Mouse (Mus musculus) liver, adult 2 months (tissue): ENCODE measurements around the gene Galm. TPM values are rescaled to one million over a fixed set of nuclear protein-coding genes. Genes with fewer than 3 reads are reported as not detected.

Source experiments
- DNase-seq: peaks from one replicate; pipeline ENCODE4 v3.0.0-alpha.2; 2011; ENCODE audit warnings: low read depth, low spot score; ENCODE audit errors: extremely low read depth
- H3K27ac ChIP-seq: fragments of 200-500 bp; replicated peaks from 2 replicates; pipeline ENCODE4 v1.5.1; 2012; ENCODE audit warnings: low read depth, mild to moderate bottlenecking, control low read depth, inconsistent platforms, low read length; ENCODE audit not compliant: insufficient read depth
- H3K27me3 ChIP-seq: fragments of 200-500 bp; 2 replicates; pipeline ENCODE4 v1.6.1; 2012; ENCODE audit warnings: mild to moderate bottlenecking, moderate library complexity, low read length, inconsistent platforms; ENCODE audit not compliant: control insufficient read depth, insufficient read depth
- H3K36me3 ChIP-seq: fragments of 200-500 bp; 2 replicates; pipeline ENCODE4 v1.6.1; 2012; ENCODE audit warnings: low read length, inconsistent platforms; ENCODE audit not compliant: control insufficient read depth, insufficient read depth
- H3K4me1 ChIP-seq: fragments of 200-500 bp; 2 replicates; pipeline ENCODE4 v1.6.1; 2011; ENCODE audit warnings: low read length; ENCODE audit not compliant: control insufficient read depth, insufficient read depth
- H3K4me3 ChIP-seq: fragments of 200-500 bp; 2 replicates; pipeline ENCODE4 v1.5.1; 2011; ENCODE audit warnings: low read depth, mild to moderate bottlenecking, control low read depth, low read length, moderate library complexity; ENCODE audit not compliant: insufficient read depth
- H3K79me2 ChIP-seq: fragments of 200-500 bp; 2 replicates; pipeline ENCODE4 v1.6.1; 2012; ENCODE audit warnings: inconsistent platforms, mild to moderate bottlenecking, low read length, moderate library complexity; ENCODE audit not compliant: control insufficient read depth, insufficient read depth
- H3K9ac ChIP-seq: fragments of 200-500 bp; 2 replicates; pipeline ENCODE4 v1.6.1; 2012; ENCODE audit warnings: low read depth, mild to moderate bottlenecking, control low read depth, inconsistent platforms, low read length
- CTCF ChIP-seq: fragments of 200-500 bp; IDR thresholded peaks from 2 replicates; pipeline ENCODE4 v1.5.1; 2011; ENCODE audit warnings: low read depth, low read length, control low read depth
- POLR2A ChIP-seq: fragments of 200-500 bp; IDR thresholded peaks from 2 replicates; pipeline ENCODE4 v1.6.1; 2011; ENCODE audit warnings: low read length, control low read depth; ENCODE audit not compliant: insufficient read depth; ENCODE audit errors: extremely low read depth
- WGBS: fragments of 180-500 bp; shearing (Covaris S2); methylation state at CpG from one replicate; pipeline ENCODE4 v1.1.7; 2018; 5-methylcytosine and 5-hydroxymethylcytosine counted together
- polyA plus RNA-seq: library from polyadenylated mRNA; depleted of rRNA; stranded (reverse); fragments of >200 nt; gene quantifications from 2 replicates; pipeline ENCODE4 v1.2.3, GENCODE M21; 2012
- total RNA-seq: library from RNA; depleted of rRNA; stranded (reverse); fragments of >200 nt; gene quantifications from 2 replicates; pipeline ENCODE4 v1.2.3, GENCODE M21; 2014

The Galm gene
- total and polyA plus RNA-seq, 2 experiments, result 68.6 to 81.2 TPM

DNA sequence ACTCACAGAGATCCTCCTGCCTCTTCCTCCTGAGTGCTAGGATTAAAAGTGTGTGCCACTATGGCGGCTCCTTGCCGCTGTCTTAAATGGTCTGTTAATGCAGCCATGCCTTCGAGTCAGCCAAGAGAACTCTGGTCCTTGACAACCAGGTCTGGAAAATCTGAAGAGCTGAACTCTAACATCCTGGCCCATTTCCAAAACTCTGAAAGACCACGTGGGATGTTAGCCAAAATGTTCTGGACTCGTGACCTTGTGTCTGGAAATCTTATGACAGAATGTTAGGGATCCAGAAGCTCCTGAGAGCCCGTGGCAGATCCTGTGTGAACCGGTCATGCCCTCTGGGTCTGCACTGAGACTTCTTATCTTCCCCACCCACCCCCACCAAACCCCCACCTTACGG lies 36.7 kb downstream of the Galm start:
- Histone ChIP-seq H3K4me3 (no peak overlapping the region), H3K36me3 (peaks cover 2% of the 10 kb centered on the region; the same call in 1 of the 2 replicates), H3K27me3 (no peaks in the 10 kb centered on the region), H3K79me2 (peaks cover 14% of the 10 kb centered on the region; the same call in 1 of the 2 replicates), H3K4me1 (peaks cover 18% of the 10 kb centered on the region), H3K27ac (no peak overlapping the region), H3K9ac (no peak overlapping the region)
- 22% methylated on average over 8 of the region's 8 CpGs for WGBS
- no peak for TF ChIP-seq CTCF
- TF ChIP-seq POLR2A, result no peak
- peak; percentile 85 for DNase-seq

DNA sequence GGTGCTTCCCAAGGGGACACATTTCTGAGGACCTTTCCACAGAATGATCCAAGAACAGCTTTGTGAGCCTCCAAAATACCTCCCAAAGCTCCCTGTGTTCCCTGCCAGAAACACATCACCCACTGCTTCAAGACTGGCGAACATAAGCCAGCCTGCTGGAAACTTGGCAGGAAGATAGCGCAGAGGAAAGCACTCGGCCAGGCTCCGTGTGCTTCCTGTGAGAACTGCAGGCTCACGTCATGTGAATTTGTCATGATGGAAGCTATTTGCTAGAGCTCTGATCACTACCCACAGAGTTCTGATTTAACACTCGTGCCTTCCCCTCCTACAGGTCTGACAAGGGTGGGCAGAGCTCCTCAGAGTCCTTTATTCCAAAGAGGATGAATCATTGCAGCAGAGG lies 38.5 kb downstream of the Galm start:
- Histone ChIP-seq H3K27ac (no peak overlapping the region), H3K27me3 (no peaks in the 10 kb centered on the region), H3K4me1 (peaks cover 19% of the 10 kb centered on the region), H3K79me2 (peaks cover 14% of the 10 kb centered on the region; the same call in 1 of the 2 replicates), H3K4me3 (no peak overlapping the region), H3K9ac (no peak overlapping the region), H3K36me3 (peaks cover 6% of the 10 kb centered on the region; the same call in 1 of the 2 replicates)
- DNase-seq, result peak; percentile 52
- no peak for TF ChIP-seq POLR2A
- no peak for TF ChIP-seq CTCF
- WGBS, result 55% methylated on average over 6 of the region's 6 CpGs

DNA sequence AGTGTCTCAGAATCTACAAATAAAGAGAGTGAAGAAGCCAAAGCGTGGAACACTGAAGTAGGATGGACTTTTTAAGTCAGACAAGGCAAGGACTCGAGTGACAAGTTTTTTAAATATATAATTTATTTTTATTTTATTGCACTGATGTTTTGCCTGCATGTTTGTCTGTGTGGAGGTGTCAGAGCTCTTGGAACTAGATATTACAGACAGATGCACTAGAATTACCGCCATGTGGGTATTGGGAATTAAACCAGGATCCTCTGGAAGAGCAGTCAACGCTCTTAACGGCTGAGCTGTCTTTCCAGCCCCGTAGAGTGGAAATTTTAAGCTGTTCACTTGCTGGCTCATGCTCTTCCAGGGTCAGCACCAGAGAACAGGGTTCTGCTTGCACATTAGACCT lies 39.1 kb downstream of the Galm start:
- TF ChIP-seq CTCF, result no peak
- no peak for TF ChIP-seq POLR2A
- WGBS, result 91% methylated on average over 6 of the region's 6 CpGs

DNA sequence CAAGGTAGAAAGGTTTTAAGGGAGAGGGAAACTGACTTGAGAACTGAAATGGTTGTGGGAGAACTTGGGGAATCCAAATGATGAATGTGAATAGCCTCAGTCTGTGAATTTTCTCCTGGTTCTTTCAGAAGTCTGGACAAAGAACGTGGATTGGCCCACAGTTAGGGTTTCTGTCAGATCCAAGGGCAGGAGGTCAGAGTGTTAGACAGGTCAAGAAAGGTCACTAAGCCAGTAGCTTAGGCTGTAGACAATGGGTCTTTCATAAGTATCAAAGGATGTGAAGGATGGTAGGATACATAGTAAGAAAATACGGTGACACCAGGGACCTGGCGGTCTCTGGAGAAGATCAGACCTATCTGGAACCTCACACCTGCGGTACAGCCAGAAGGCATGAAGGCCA lies 40.2 kb downstream of the Galm start:
- no peaks in the 10 kb centered on the region for H3K27me3 ChIP-seq
- 44% methylated on average over 4 of the region's 4 CpGs for WGBS
- TF ChIP-seq CTCF (no peak), POLR2A (no peak)
- no peak overlapping the region for H3K27ac ChIP-seq
- H3K36me3 ChIP-seq, result peaks cover 3% of the 10 kb centered on the region; the same call in 1 of the 2 replicates
- H3K9ac ChIP-seq, result no peak overlapping the region
- peaks cover 21% of the 10 kb centered on the region for H3K4me1 ChIP-seq
- H3K4me3 ChIP-seq, result no peak overlapping the region
- DNase-seq, result peak; percentile 63
- H3K79me2 ChIP-seq, result peaks cover 9% of the 10 kb centered on the region; the same call in 1 of the 2 replicates

More for the DNA sequence above, 39.1 kb downstream of the Galm start:
- Histone ChIP-seq H3K36me3 (peaks cover 6% of the 10 kb centered on the region; the same call in 1 of the 2 replicates), H3K79me2 (peaks cover 13% of the 10 kb centered on the region; the same call in 1 of the 2 replicates), H3K4me1 (peaks cover 21% of the 10 kb centered on the region), H3K27ac (no peak overlapping the region), H3K27me3 (no peaks in the 10 kb centered on the region), H3K9ac (no peak overlapping the region), H3K4me3 (no peak overlapping the region)
- DNase-seq, result no peak

DNA sequence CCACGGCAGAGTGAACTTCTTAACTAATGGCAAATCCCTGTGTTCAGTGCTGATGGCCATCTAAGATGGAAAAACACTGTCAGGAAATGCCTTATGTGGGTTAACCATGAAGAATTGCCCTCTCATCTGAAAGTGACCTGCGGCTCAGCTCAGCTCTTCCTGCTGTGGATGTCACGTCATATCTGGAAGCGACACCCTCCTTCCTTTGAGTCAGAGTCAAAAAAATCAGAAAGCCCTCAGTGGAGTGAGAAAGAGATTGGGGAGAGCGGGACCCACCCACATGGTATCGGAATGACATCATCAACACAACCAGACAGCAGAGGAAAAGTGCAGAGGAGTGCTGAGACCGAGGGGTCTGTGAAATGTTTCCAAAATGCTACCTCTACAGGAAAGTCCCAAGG lies 40.6 kb downstream of the Galm start:
- no peaks in the 10 kb centered on the region for H3K27me3 ChIP-seq
- H3K4me1 ChIP-seq, result peaks cover 21% of the 10 kb centered on the region
- no peak overlapping the region for H3K4me3 ChIP-seq
- H3K27ac ChIP-seq, result no peak overlapping the region
- peaks cover 3% of the 10 kb centered on the region; the same call in 1 of the 2 replicates for H3K36me3 ChIP-seq
- no peak for DNase-seq
- TF ChIP-seq CTCF, result no peak
- no peak overlapping the region for H3K9ac ChIP-seq
- peaks cover 5% of the 10 kb centered on the region; the same call in 1 of the 2 replicates for H3K79me2 ChIP-seq
- WGBS, result 62% methylated on average over 7 of the region's 7 CpGs

DNA sequence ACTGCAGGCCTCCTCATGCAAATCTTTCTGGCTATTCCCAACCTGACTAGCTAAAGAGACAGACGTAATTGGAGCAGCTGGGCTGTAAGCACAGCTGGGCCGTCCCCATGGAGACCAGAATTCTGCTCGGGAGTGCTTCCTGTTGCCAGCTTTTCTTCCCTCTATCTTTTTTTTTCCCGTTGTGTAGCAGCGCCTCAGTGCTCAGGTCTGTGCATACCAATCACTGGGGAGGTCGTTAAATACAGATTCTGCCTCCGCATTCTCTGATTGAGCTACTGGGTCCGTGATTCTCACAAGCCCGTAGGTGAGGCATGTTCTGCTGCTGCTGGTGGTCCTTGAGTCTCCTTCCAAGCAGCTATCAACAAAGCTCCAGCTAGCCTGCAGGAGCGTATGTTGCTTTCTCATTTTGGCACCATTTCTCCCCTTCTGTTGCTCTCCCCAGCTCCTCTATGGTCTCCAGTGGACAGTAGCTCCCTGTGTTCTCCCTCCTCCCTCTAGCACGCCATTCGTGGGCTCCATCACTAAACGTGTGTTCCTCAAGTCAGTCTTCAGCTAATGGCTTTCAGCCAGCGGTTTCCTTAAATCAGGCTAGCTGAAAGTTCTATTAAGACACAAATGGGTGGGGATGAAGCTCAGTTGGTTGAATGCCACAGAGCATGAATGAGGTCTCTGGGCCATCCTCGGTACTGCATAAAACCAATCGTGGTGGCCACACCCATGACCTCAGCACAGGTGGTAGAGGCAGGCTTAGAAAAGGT lies 41.3 kb downstream of the Galm start:
- TF ChIP-seq CTCF, result no peak
- no peak for TF ChIP-seq POLR2A
- Histone ChIP-seq H3K4me3 (no peak overlapping the region), H3K4me1 (peaks cover 21% of the 10 kb centered on the region), H3K27ac (no peak overlapping the region), H3K79me2 (peaks cover 8% of the 10 kb centered on the region; the same call in 1 of the 2 replicates), H3K36me3 (peaks cover 3% of the 10 kb centered on the region; the same call in 1 of the 2 replicates), H3K9ac (no peak overlapping the region), H3K27me3 (no peaks in the 10 kb centered on the region)
- no peak for DNase-seq
- 74% methylated on average over 16 of the region's 16 CpGs for WGBS
